Mouse (Mus musculus): ENCODE data around the gene Cdkl2.
A peak's percentile ranks its signal among the peaks of the same experiment; 100 is the strongest.

Gene Cdkl2

GRCm38 (mm10) chr5:92043783-92044182, at the start of gene Cdkl2:
Cdkl2 (minus strand) TSS chr5:92043883.
- DNase-seq: no peak

- DNase-seq: no peak
Observed at GRCm38 (mm10) chr5:92087469-92087868, 43.8 kb upstream of the Cdkl2 start.

DNA sequence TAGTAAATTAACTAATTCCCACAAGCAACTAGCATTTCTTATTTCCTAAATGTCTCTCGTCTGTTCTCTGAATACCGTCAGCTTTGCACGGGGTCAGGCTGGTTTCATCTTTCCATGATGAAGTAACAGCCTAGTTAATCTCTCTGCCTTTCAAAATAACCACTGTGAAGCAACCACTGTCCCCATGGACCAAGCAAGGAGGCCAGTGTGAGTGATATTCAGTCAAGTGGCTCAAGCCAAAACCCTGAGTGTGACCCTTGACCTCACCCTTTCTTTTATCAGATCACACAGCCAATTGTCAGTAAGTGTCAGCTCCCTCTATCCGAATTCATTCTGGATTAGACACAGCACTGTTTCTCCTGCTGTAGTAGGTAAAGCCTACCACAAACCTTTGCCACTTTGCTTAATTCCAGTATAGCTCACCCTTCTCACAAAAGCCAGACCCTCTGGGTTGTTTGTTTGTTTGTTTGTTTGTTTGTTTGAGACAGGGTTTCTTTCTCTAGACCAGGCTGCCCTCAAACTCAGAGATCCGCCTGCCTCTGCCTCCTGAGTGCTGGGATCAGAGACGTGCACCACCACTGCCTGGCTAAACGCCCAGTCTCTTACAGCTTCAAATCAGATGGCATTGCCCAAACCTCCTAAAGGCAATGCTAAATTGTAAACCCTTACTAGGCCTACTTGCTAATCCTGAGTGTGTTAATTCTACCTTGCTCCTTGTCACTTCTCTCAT, 42.3 kb upstream of the Cdkl2 start:
- DNase-seq: peak; percentile 27

GRCm38 (mm10) chr5:92085246-92085645, 41.6 kb upstream of the Cdkl2 start:
- no peak for DNase-seq

- DNase-seq: peak; percentile 97
Observed at GRCm38 (mm10) chr5:92083417-92084038, 39.8 kb upstream of the Cdkl2 start, which contains the start of gene G3bp2. G3bp2 (minus strand) TSS chr5:92083719.

- DNase-seq: no peak
Observed at GRCm38 (mm10) chr5:92082821-92083401, 39.2 kb upstream of the Cdkl2 start.

GRCm38 (mm10) chr5:92081326-92081725, 37.6 kb upstream of the Cdkl2 start:
- no peak for DNase-seq

DNA sequence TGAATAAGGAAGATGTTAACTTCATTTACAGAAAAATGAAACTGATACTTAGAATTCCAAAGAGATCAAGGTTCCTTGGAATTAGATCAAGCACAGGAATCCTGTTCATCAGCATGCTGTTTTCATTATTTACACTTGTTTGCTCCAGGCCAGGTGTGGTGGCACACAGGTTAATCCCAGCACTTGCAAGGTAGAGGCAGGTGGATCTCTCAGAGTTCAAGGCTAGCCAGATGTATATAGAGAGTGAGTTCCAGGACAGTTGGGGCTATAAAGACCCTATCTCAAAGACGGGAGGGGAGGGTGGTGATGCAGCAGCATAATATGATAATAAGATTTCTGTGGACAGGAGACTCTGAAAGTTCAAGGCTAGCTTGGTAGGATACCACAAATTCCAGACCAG, 36.7 kb upstream of the Cdkl2 start:
- no peak for DNase-seq

GRCm38 (mm10) chr5:92079304-92079703, 35.6 kb upstream of the Cdkl2 start:
- DNase-seq: no peak

GRCm38 (mm10) chr5:92078751-92079150, 35.1 kb upstream of the Cdkl2 start:
- DNase-seq: no peak

GRCm38 (mm10) chr5:92076273-92076672, 32.6 kb upstream of the Cdkl2 start:
- no peak for DNase-seq

GRCm38 (mm10) chr5:92074061-92074460, 30.4 kb upstream of the Cdkl2 start:
- DNase-seq: no peak

DNA sequence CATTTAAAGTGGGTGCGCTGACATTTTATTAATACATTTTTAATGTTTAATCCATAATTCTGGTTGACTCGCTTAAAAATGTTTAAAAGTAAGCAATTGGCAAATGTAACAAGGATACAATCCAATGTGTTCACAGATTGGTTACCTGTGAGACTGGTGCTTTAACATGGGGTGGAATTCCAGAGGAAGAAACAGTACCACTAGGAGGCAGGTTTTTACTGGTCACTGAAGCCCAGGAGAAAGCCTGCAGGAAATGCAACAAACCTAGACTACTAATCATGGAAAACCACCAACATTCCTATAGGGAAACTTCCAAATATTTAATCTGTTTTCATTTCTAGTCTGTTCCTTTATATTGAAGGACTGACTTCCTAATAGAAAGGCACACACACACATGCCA, 19.5 kb upstream of the Cdkl2 start:
- no peak for DNase-seq

- no peak for DNase-seq
Observed at GRCm38 (mm10) chr5:92052866-92053265, 9.2 kb upstream of the Cdkl2 start.

DNA sequence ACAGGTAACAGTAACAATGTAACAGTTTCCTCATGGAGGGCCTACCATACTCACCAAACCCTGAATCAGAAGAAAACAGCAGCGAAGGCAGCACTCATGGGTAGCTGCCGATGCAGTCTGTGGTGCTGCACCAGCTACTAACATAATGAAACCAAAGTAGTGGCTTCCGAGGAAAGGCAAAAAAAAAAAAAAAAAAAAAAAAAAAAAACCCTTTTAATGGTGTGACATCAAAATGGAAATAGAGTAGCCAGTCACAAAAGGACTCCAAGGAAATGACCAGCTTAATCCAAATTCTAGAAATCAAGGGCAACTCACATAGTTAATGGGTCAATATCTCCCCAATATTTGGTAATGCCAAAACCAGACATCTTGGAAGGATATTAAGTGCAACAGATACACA, 6.7 kb upstream of the Cdkl2 start:
- DNase-seq: no peak

- DNase-seq: peak; percentile 98
Observed at GRCm38 (mm10) chr5:92042377-92043348, 1.0 kb downstream of the Cdkl2 start.

DNA sequence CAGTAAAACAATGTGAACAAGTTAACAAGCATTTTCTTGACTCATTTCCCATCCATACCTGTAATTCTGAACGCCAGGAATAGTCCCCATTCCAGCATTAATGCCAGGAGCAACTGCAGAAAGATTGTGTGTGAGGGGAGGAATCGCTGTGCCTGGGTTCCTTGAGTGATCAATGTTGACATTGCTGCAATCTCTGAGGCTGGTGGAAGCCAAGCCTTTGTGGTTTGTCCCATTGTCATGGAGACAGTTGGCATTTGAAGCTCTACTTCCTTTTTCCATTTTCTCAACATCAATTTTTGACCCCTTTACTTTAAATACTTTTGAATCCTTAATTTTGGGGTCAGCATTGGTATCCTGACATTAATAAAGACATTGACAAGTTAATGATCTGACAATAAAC, 23.7 kb downstream of the Cdkl2 start:
- DNase-seq: no peak

DNA sequence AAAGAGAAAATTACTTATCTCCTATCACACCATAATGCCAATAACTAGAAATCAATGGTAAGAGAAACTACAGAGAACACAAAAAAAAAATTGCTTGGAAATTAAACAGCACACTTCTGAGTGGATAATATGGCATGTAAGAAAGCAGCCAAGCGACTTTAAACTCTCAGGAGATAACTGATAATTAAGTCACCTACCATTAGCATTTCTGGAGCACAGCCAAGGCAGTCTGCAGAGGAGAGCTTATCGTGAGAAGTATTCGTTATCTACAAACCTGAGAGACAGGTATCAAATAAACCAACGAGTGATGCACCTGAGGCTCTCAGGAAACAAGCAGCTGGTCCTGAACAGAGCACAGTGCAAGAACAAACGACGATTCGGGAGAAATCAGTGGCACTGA, 31.9 kb downstream of the Cdkl2 start:
- no peak for DNase-seq

GRCm38 (mm10) chr5:92009827-92010226, 33.9 kb downstream of the Cdkl2 start:
- DNase-seq: no peak

- DNase-seq: no peak
Observed at GRCm38 (mm10) chr5:92003011-92003410, 40.7 kb downstream of the Cdkl2 start.

- DNase-seq: no peak
Observed at GRCm38 (mm10) chr5:92000770-92001169, 42.9 kb downstream of the Cdkl2 start.

GRCm38 (mm10) chr5:91994546-91994945, 49.1 kb downstream of the Cdkl2 start:
- no peak for DNase-seq

DNA sequence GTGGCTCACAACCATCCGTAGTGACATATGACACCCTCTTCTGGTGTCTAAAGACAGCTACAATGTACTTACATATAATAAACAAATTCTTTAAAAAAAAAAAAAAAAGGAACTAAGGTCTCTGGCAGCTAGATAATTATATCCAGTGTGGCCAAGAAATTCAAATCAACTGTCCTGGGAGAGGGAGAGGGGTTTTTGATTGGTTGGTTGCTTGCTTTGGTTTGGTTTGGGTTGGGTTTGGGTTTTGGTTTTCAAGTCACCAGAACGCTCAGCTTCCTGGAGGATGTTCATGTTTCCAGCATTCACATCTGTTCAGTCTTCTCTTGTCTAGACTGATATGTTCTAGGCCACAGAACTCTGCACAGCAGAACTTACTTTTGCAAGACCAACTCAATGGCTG, 50.6 kb downstream of the Cdkl2 start:
- no peak for DNase-seq
